Mouse (Mus musculus): ENCODE results near the gene Mrm2. TPM values are rescaled to one million over a fixed set of nuclear protein-coding genes. Genes with fewer than 3 reads are reported as not detected.
A peak's percentile ranks its signal among the peaks of the same experiment; 100 is the strongest.

Mrm2 gene
- polyA plus RNA-seq, 1 experiment from 2014 or later, result 18.0 TPM

DNA sequence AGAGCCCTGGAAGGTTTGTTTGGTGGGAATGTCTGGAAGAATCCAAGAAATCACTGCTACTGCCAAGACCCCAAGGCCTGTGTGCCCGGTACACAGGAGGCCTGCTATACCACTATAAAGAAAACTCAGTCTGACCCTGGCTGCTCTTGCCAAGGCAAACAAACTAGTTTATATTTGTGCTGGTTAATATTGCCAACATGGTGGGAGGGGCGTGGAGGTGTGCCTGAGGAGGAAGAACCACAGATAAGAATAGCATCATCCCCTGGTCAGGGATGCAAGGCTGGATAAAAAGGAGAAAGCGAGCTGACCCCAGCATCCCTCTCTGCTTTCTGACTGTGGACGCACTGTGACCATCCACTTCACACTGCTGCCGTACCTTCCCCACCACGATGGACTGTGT, 20.7 kb upstream of the Mrm2 start:
- H3K4me1 ChIP-seq (ENCODE audit: control insufficient read depth, insufficient read depth, low read length), result no peaks in the 10 kb centered on the region
- H3K9ac ChIP-seq (ENCODE audit: low read depth, low read length), result no peak overlapping the region
- no peak overlapping the region for H3K4me2 ChIP-seq (ENCODE audit: low read depth, low read length)
- H3K4me3 ChIP-seq (ENCODE audit: low read depth, low read length), result no peak overlapping the region
- WGBS, result 93% methylated on average over 6 of the region's 6 CpGs
- H3K36me3 ChIP-seq (ENCODE audit: control insufficient read depth, insufficient read depth, low read length), result peaks cover 58% of the 10 kb centered on the region
- ATAC-seq (ENCODE audit: low read depth) (no peak), DNase-seq (ENCODE audit: low spot score) (no peak)
- H3K27ac ChIP-seq (replicated peaks; ENCODE audit: low read depth, low read length), result no peak overlapping the region
- no peaks in the 10 kb centered on the region for H3K27me3 ChIP-seq (replicated peaks; ENCODE audit: control insufficient read depth, insufficient read depth, low read length)
- H3K9me3 ChIP-seq (ENCODE audit: control insufficient read depth, low read length), result no peaks in the 10 kb centered on the region

DNA sequence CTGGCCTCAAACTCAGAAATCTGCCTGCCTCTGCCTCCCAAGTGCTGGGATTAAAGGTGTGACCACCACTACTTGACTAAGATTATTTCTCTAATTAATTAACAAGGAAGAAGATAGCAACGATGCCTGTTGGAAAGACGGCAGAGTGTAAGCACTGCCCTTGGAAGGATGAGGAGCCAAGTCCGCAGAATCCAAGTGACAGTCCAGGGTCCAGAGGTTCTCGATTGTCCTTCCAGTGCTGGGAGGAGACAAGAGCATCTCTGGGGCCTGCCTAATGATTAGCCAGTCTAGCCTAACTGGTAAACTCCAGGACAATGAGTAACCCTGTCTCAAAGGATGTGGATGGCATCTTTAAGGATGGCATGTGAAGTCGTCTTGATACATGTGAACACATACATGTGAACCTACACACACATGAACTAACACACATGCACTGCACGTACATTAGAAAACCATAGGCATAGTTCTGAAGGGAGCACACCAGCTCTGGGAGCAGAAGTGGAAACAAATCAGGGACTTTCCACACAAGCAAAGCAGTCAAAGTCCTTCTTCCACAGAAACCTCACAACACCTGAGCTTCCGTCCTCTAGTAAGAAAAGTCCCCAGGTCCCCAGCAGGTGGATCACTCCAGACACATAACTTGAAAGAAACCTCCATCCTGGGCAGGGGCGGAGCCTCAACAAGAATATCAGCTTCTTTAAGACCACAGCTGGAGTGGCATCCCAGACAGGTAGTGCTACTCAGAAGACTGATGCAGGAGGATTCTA, 19.2 kb upstream of the Mrm2 start:
- Histone ChIP-seq H3K9ac (ENCODE audit: low read depth, low read length) (no peak overlapping the region), H3K27ac (replicated peaks; ENCODE audit: low read depth, low read length) (no peak overlapping the region), H3K4me1 (ENCODE audit: control insufficient read depth, insufficient read depth, low read length) (no peaks in the 10 kb centered on the region), H3K36me3 (ENCODE audit: control insufficient read depth, insufficient read depth, low read length) (peaks cover 50% of the 10 kb centered on the region), H3K27me3 (replicated peaks; ENCODE audit: control insufficient read depth, insufficient read depth, low read length) (no peaks in the 10 kb centered on the region), H3K4me3 (ENCODE audit: low read depth, low read length) (no peak overlapping the region), H3K4me2 (ENCODE audit: low read depth, low read length) (no peak overlapping the region), H3K9me3 (ENCODE audit: control insufficient read depth, low read length) (no peaks in the 10 kb centered on the region)
- DNase-seq (ENCODE audit: low spot score) (no peak), ATAC-seq (ENCODE audit: low read depth) (no peak)
- WGBS, result 93% methylated on average over 8 of the region's 8 CpGs

DNA sequence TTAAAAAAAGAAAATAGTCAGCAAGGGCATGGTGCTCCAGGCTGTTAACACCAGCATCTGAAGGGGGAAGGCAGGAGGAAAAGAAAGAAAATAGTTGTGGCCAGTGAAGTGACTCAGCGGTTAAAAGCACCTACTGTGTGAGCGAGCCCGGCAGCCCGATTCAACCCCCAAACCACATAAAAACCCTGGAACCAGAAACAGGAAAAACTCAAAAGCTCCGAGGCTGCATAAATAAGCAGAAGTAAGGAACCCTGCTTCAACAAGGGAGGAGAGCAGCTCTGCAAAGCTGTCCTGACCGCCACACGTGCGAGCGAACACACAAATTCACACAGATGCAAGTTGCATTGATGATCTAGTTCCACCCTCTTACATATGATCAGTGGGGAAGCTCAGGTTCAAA, 18.2 kb upstream of the Mrm2 start:
- 89% methylated on average over 9 of the region's 9 CpGs for WGBS

DNA sequence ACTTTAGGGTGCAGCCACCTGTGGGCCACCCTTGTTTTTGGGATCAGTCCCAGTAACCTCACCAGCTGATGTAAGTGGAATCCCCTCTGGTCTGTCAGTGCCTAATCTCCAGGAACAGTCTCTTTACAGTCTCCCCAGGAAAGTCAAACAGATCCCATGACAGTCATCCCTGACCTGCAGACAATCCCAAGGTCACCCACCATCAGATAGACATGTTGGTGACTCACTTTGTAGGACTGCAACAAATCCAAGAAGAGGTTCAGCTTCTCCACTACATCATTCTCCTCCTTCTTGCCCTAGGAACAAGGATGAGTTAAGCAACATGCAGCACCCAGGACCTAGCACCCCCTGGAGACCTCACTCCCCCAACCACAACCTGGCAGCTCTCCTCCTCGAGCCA, 14.4 kb upstream of the Mrm2 start:
- H3K27me3 ChIP-seq (replicated peaks; ENCODE audit: control insufficient read depth, insufficient read depth, low read length), result no peaks in the 10 kb centered on the region
- no peak for DNase-seq (ENCODE audit: low spot score)
- H3K9me3 ChIP-seq (ENCODE audit: control insufficient read depth, low read length), result no peaks in the 10 kb centered on the region
- H3K4me3 ChIP-seq (ENCODE audit: low read depth, low read length), result no peak overlapping the region
- peaks cover 42% of the 10 kb centered on the region; the same call in 1 of the 2 replicates for H3K36me3 ChIP-seq (ENCODE audit: control insufficient read depth, insufficient read depth, low read length)
- no peak overlapping the region for H3K4me2 ChIP-seq (ENCODE audit: low read depth, low read length)
- 60% methylated on average over 1 of the region's 1 CpGs for WGBS
- no peaks in the 10 kb centered on the region for H3K4me1 ChIP-seq (ENCODE audit: control insufficient read depth, insufficient read depth, low read length)
- H3K27ac ChIP-seq (replicated peaks; ENCODE audit: low read depth, low read length), result no peak overlapping the region
- no peak for ATAC-seq (ENCODE audit: low read depth)
- H3K9ac ChIP-seq (ENCODE audit: low read depth, low read length), result peak overlapping the region; percentile 30; the same call in 1 of the 2 replicates

More for the DNA sequence above, 18.2 kb upstream of the Mrm2 start:
- no peak for DNase-seq (ENCODE audit: low spot score)
- Histone ChIP-seq H3K36me3 (ENCODE audit: control insufficient read depth, insufficient read depth, low read length) (peaks cover 52% of the 10 kb centered on the region), H3K27ac (replicated peaks; ENCODE audit: low read depth, low read length) (no peak overlapping the region), H3K9ac (ENCODE audit: low read depth, low read length) (no peak overlapping the region), H3K4me1 (ENCODE audit: control insufficient read depth, insufficient read depth, low read length) (no peaks in the 10 kb centered on the region), H3K4me2 (ENCODE audit: low read depth, low read length) (no peak overlapping the region), H3K27me3 (replicated peaks; ENCODE audit: control insufficient read depth, insufficient read depth, low read length) (no peaks in the 10 kb centered on the region), H3K4me3 (ENCODE audit: low read depth, low read length) (no peak overlapping the region), H3K9me3 (ENCODE audit: control insufficient read depth, low read length) (no peaks in the 10 kb centered on the region)
- no peak for ATAC-seq (ENCODE audit: low read depth)

DNA sequence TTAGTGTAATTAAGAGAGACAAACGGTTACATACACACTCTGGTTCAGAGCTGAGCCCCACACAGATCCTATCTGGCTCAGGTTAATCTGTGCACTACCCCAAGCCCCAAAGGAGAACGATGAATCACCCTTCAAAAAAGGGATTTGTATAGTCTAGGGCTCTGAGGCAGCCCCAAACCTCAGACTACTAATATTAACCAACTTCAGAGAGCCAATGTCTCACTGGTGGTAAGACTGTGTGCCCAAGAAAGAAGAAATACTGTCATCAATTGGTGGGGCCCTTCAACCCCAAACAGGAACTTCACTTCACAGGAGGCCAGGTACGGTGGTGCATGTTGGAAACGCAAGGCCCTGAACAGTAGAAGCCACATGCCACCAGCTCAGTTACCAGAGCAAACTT, 13.5 kb upstream of the Mrm2 start:
- peaks cover 43% of the 10 kb centered on the region; the same call in 1 of the 2 replicates for H3K36me3 ChIP-seq (ENCODE audit: control insufficient read depth, insufficient read depth, low read length)
- H3K4me3 ChIP-seq (ENCODE audit: low read depth, low read length), result no peak overlapping the region
- no peak overlapping the region for H3K27ac ChIP-seq (replicated peaks; ENCODE audit: low read depth, low read length)
- WGBS, result 86% methylated on average over 4 of the region's 4 CpGs
- H3K27me3 ChIP-seq (replicated peaks; ENCODE audit: control insufficient read depth, insufficient read depth, low read length), result no peaks in the 10 kb centered on the region
- H3K9me3 ChIP-seq (ENCODE audit: control insufficient read depth, low read length), result no peaks in the 10 kb centered on the region
- H3K4me1 ChIP-seq (ENCODE audit: control insufficient read depth, insufficient read depth, low read length), result no peaks in the 10 kb centered on the region
- H3K4me2 ChIP-seq (ENCODE audit: low read depth, low read length), result no peak overlapping the region
- no peak overlapping the region for H3K9ac ChIP-seq (ENCODE audit: low read depth, low read length)
- no peak for DNase-seq (ENCODE audit: low spot score)
- ATAC-seq (ENCODE audit: low read depth), result no peak

DNA sequence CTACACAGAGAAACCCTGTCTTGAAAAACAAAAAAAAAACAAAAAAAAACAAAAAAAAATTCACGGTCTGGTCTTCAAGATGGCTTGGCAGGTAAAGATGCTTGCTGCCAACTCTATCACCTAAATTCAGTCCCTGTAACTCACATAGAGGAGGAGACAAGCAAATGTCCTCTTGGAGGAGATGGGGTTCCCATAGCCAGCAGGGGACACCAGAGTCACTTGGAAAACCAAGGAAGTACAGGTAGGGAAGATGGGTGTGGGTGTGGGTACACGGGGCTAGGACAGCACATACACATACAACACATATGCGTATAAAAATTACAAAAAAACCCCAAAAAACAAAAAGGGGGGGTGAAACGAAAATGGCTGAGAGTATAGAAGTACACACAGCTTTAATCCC, 11.2 kb upstream of the Mrm2 start:
- Histone ChIP-seq H3K27me3 (replicated peaks; ENCODE audit: control insufficient read depth, insufficient read depth, low read length) (no peaks in the 10 kb centered on the region), H3K27ac (replicated peaks; ENCODE audit: low read depth, low read length) (no peak overlapping the region), H3K4me3 (ENCODE audit: low read depth, low read length) (no peak overlapping the region), H3K4me1 (ENCODE audit: control insufficient read depth, insufficient read depth, low read length) (no peaks in the 10 kb centered on the region), H3K4me2 (ENCODE audit: low read depth, low read length) (no peak overlapping the region), H3K36me3 (ENCODE audit: control insufficient read depth, insufficient read depth, low read length) (peaks cover 66% of the 10 kb centered on the region), H3K9ac (ENCODE audit: low read depth, low read length) (no peak overlapping the region), H3K9me3 (ENCODE audit: control insufficient read depth, low read length) (peaks cover 6% of the 10 kb centered on the region; the same call in 1 of the 2 replicates)
- 88% methylated on average over 4 of the region's 4 CpGs for WGBS
- no peak for ATAC-seq (ENCODE audit: low read depth)
- DNase-seq (ENCODE audit: low spot score), result no peak

DNA sequence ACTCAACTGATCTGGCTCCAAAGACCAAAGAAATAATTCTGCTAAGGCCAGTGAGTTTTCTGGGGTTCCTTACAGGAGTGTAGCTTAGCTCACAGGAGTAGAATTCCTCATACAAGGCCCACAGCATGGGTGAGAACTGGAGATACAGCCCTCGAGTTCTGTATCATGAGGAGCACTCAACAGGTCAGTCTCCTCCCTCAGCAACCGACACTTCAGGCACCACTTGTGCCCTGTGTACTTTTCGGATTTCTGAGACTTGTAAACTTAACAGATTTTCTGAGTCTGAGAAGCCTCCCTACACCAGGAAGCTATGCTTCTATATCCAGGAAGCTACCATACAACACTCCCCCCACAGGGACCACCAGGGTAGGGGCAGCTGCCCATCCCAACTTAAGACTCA, 8.1 kb upstream of the Mrm2 start:
- DNase-seq (ENCODE audit: low spot score), result no peak
- Histone ChIP-seq H3K4me2 (ENCODE audit: low read depth, low read length) (no peak overlapping the region), H3K9me3 (ENCODE audit: control insufficient read depth, low read length) (peaks cover 6% of the 10 kb centered on the region; the same call in 1 of the 2 replicates), H3K9ac (ENCODE audit: low read depth, low read length) (no peak overlapping the region), H3K27me3 (replicated peaks; ENCODE audit: control insufficient read depth, insufficient read depth, low read length) (no peaks in the 10 kb centered on the region), H3K27ac (replicated peaks; ENCODE audit: low read depth, low read length) (no peak overlapping the region), H3K4me1 (ENCODE audit: control insufficient read depth, insufficient read depth, low read length) (no peaks in the 10 kb centered on the region), H3K4me3 (ENCODE audit: low read depth, low read length) (no peak overlapping the region), H3K36me3 (ENCODE audit: control insufficient read depth, insufficient read depth, low read length) (peaks cover 63% of the 10 kb centered on the region)
- WGBS, result 77% methylated on average over 3 of the region's 3 CpGs
- no peak for ATAC-seq (ENCODE audit: low read depth)

DNA sequence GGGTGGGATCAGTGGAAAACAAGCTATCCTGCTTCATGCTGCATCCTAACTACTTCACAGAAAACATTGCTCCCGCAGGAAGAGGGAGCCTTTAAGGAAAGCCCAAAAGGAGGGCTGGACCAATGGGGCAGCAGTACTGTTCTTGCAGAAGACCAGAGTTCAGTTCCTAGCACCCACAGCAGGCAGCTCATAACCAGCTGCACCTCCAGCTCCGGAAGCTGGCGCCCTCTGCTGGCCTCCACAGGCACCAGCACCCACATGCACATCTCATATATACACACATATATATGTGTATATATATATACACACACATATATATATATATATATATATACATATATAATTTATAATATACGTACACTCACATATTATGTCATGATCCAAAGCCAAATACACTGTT, 7.1 kb upstream of the Mrm2 start:
- Histone ChIP-seq H3K9ac (ENCODE audit: low read depth, low read length) (no peak overlapping the region), H3K36me3 (ENCODE audit: control insufficient read depth, insufficient read depth, low read length) (peaks cover 53% of the 10 kb centered on the region), H3K4me2 (ENCODE audit: low read depth, low read length) (no peak overlapping the region), H3K4me3 (ENCODE audit: low read depth, low read length) (no peak overlapping the region), H3K27ac (replicated peaks; ENCODE audit: low read depth, low read length) (no peak overlapping the region), H3K27me3 (replicated peaks; ENCODE audit: control insufficient read depth, insufficient read depth, low read length) (no peaks in the 10 kb centered on the region), H3K4me1 (ENCODE audit: control insufficient read depth, insufficient read depth, low read length) (no peaks in the 10 kb centered on the region), H3K9me3 (ENCODE audit: control insufficient read depth, low read length) (peaks cover 6% of the 10 kb centered on the region; the same call in 1 of the 2 replicates)
- 95% methylated on average over 4 of the region's 4 CpGs for WGBS
- ATAC-seq (ENCODE audit: low read depth) (no peak), DNase-seq (ENCODE audit: low spot score) (no peak)

DNA sequence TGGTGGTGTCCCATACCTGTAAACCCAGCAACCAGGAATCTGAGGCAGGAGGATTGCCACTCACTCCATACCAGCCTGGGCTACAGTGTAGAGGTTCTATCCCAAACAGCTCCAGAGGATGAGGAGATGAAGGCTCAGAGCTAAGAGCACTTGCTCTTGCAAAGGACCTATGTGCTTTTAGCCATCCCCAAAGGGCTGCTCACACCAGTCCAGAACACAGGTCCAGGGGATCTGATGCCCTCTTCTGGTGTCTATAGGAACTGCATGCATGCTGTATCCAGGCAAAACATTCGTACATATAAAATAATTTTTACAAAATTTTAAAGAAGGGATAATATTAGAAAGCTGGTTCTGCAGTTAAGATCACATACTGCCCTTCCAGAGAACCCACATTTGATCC, 5.0 kb upstream of the Mrm2 start:
- Histone ChIP-seq H3K27ac (replicated peaks; ENCODE audit: low read depth, low read length) (no peak overlapping the region), H3K9me3 (ENCODE audit: control insufficient read depth, low read length) (peaks cover 6% of the 10 kb centered on the region; the same call in 1 of the 2 replicates), H3K9ac (ENCODE audit: low read depth, low read length) (no peak overlapping the region), H3K27me3 (replicated peaks; ENCODE audit: control insufficient read depth, insufficient read depth, low read length) (no peaks in the 10 kb centered on the region), H3K4me1 (ENCODE audit: control insufficient read depth, insufficient read depth, low read length) (no peaks in the 10 kb centered on the region), H3K4me2 (ENCODE audit: low read depth, low read length) (no peak overlapping the region), H3K36me3 (ENCODE audit: control insufficient read depth, insufficient read depth, low read length) (peaks cover 45% of the 10 kb centered on the region), H3K4me3 (ENCODE audit: low read depth, low read length) (no peak overlapping the region)
- DNase-seq (ENCODE audit: low spot score) (no peak), ATAC-seq (ENCODE audit: low read depth) (no peak)
- 79% methylated on average over 1 of the region's 1 CpGs for WGBS
